Mouse (Mus musculus): Measurements from ENCODE around the gene Nrbf2.

Nrbf2 gene

DNA sequence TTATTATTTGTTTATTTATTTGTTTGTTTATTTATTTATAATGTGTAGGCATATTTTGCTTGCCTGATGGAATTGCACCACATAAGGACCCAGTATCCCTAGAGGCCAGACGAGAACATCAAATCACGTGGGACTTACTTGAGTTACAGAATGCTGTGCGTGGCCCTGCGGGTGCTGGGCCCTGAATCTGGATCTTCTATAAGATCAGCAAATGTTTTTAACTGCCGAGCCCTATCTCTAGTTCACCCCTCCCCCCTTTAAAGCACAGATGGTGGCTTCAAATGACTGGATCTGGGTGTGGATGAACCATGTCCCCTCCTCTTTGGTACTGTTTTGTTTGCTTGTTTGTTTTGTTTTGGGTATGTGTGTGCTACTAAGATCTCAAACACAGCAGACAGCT is 10.2 kb upstream of the Nrbf2 start:
- in situ Hi-C loops (cut with MboI, MseI): no loop called here

- in situ Hi-C loops (cut with MboI, MseI): no loop called here
Measured at GRCm38 (mm10) chr10:67291087-67291486, 6.0 kb upstream of the Nrbf2 start.

DNA sequence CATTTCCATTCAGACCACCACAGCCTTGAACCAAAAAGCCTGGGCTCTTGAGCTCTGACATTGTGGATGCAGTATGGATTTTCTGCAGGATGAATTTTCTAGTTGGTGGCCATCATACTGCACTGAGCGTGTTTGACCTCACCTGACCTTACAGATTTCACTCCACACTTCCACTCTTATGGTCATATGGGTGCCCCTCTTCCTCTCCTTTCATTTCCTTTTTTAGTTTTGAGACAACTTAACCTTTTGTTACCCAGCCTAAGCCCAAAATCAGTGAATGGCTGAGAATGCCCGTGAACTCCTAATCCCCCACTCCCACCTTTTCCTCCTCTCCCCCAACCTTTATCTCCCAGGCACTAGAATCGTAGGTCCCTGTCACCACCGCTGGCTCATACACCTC is 5.5 kb upstream of the Nrbf2 start:
- in situ Hi-C loops (cut with MboI, MseI): no loop called here

GRCm38 (mm10) chr10:67287877-67288276 is 2.8 kb upstream of the Nrbf2 start:
- in situ Hi-C loops (cut with MboI, MseI): no loop called here

DNA sequence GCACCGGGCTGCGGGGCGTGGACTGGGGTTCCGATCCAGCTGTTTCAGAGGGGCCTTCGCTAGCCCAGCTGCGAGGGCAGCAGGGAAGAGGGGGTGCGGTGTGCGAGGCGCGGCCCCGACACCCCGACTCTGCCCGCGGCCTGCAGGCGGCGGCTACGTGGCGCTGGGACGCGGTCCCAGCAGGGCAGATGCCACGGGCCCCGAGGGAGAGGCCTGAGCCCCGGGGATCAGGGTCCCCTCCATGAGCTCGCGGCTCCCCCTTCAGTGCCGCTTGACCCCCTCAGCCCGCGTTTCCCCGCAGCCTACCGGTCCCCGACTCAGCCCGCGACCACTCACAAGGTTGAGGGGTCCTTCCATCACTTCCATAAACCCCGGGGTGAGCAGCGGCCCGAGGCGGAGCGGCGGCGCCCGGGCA is 337 bp downstream of the Nrbf2 start:
- in situ Hi-C loops (cut with MboI, MseI): no loop called here

DNA sequence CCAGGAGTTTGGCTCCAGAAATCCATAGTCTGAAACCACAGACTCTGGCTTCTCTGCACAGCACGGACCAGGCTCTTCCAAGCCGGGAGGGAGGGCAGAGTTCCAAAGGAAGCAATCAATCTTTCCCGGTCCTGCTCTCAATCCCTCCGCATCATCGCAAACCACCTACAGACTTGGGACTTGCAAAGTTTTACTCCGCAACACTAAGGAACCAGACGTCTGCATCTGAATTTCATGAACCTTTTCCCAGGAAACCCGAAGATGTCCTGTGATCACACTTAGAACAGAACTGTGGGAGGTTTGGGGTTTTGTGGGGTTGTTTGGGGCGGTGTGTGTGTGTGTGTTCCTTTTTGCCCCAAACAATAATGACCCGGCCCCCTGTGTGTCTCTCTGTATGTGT is 794 bp downstream of the Nrbf2 start:
- in situ Hi-C loops (cut with MboI, MseI): no loop called here

DNA sequence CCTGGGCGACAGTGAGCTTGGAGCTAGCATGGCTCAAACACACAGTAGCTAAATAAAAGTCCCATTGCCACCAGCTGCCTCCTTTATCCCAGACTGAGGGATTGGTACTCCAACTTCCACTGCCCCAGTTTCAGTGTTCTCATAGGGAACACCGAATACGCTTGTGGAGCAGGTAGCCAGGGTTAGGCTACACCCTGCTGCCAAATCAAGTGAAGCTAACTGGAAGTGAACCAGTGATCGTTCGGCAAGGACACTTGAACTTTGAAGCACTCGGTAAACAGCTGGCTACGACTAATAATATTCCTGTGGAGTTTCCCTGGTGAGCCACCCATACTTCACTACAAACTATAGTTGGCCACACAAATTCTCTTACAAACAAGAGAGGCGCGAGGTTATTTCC is 1.6 kb downstream of the Nrbf2 start:
- in situ Hi-C loops (cut with MboI, MseI): no loop called here

- in situ Hi-C loops (cut with MboI, MseI): no loop called here
Measured at GRCm38 (mm10) chr10:67282531-67282930, 2.6 kb downstream of the Nrbf2 start.

DNA sequence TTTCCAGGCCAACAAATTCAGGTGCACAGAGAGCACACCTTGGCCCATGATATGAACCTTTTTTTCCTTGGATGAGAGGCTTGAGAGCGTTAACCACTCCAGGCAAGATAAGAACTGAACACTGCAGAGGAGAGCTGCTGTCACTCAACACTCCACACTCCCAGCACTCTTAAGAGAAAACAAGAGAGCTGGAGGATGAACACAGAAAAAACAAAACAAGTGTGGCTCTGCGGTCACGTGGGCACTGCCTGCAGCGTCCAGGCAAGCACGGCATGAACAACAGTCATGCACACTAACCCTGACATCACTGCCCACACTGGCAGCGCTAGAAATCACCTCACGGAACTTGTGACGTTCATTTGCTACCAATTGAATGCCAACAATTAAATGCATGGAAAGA is 3.3 kb downstream of the Nrbf2 start:
- in situ Hi-C loops (cut with MboI, MseI): no loop called here

DNA sequence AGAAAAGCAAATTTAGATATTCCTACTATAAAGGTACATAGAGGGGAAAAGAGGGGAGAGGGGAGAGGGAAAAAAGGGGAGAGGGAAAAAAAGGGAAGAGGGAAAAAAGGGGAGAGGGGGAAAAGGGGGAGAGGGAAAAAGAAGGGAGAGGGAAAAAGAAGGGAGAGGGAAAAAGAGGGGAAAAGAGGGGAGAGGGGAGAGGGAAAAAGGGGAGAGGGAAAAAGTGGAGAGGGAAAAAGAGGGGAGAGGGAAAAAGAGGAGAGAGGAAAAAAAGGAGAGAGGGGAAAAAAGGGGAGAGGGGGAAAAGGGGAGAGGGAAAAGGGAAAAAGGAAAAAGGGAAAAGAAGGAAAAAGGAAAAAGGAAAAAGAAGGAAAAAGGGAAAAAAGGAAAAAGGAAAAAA is 9.2 kb downstream of the Nrbf2 start:
- in situ Hi-C loops (cut with MboI, MseI): no loop called here

DNA sequence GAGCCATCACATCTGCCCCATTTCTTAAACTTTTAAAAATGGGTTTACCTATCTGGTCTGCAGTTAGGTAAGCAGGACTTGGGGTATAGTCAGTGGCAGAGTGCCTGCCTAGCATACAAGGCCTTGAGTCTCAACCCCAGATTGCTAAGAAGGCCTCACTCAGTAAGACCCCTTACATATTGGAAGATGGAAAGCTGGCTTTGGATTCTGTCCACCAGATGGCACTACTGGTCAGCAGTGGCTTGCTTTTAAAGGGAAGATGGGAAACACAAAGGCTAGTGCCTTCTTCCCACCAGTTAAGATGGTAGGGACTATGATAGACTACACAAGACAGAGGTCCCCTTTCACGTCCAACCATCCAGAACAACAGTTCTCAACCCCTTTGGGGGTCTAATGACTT is 20.3 kb downstream of the Nrbf2 start:
- in situ Hi-C loops (cut with MboI, MseI): no loop called here

- in situ Hi-C loops (cut with MboI, MseI): no loop called here
Measured at GRCm38 (mm10) chr10:67253115-67253514, 32.0 kb downstream of the Nrbf2 start.

DNA sequence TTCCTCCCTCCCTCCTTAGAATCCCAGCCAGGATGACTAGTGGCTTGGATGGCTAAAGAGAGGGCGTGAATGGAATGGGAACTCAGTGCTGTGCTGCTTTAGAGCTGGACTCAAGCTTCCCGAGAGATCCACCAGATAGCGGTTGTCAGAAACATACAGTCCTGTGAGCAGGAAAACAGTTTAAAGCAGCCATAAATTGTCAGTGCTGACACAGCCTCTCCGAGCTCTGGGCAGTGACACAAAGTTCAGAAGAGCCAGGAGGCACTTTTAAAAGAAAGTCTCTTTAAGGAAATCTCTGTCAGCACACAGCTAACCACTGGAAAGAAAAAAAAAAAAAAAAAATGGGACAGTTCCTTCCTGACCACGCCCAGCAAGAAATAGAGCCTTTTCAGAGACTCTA is 32.8 kb downstream of the Nrbf2 start:
- in situ Hi-C loops (cut with MboI, MseI): no loop called here

DNA sequence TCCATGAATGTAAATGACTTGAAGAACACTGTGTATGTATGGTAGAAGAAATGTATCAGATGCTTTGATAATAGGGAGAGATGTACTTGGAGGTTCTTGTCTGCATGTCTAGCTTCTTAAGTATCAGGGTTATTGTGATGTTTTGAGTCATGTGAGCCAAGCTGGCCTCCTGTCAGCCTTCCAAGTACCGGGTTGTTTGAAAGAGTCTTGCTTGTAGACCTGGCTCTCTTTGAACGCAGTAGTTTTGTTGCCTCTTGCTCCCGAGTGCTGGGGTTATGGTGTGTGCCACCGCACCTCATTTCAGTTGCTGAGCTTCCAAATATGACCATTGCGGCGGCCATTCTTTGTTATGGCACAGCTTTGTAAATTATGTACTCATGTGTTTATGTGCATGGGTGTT is 34.3 kb downstream of the Nrbf2 start:
- in situ Hi-C loops (cut with MboI, MseI): no loop called here

DNA sequence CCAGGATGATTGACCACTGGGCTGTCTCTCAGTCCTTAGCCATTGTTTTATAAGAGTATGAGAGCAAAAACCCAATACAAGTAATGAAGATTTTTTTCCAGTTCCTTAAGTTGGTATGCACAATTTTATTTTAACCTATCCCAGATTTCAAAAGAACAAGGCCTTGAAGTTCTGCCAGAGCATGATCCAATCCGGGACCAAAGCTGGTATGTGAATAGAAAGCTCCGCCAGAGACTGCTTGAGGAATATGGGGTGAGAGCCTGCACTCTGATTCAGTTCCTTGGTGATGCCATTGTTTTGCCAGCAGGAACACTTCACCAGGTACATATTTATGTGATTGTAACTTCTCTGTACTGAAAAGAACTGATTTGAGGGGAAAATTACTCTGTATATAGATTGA is 35.6 kb downstream of the Nrbf2 start:
- in situ Hi-C loops (cut with MboI, MseI): no loop called here

DNA sequence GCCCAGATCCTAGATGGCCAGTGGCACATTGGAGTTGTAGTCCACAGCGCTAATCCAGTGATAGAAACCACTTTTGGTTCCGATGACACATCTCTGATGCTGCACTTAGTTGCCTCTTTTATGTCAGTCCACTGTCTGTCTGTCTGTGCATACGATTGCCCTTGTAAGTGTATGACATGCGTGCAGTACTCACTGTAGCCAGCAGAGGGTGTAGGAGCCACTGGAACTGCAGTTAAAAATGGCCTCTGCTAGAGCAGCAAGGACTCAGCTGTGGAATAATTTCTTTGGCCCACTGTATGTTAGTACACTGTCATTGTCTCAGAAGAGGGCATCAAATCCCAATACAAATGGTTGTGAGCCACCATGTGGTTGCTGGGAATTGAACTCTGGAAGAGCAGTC is 38.0 kb downstream of the Nrbf2 start:
- in situ Hi-C loops (cut with MboI, MseI): no loop called here

- in situ Hi-C loops (cut with MboI, MseI): no loop called here
Measured at GRCm38 (mm10) chr10:67230439-67230838, 54.7 kb downstream of the Nrbf2 start.

GRCm38 (mm10) chr10:67226543-67226942 is 58.6 kb downstream of the Nrbf2 start:
- in situ Hi-C loops (cut with MboI, MseI): no loop called here

- in situ Hi-C loops (cut with MboI, MseI): no loop called here
Measured at GRCm38 (mm10) chr10:67226109-67226508, 59.0 kb downstream of the Nrbf2 start.

- in situ Hi-C loops (cut with MboI, MseI): no loop called here
Measured at GRCm38 (mm10) chr10:67225528-67225927, 59.6 kb downstream of the Nrbf2 start.

- in situ Hi-C loops (cut with MboI, MseI): no loop called here
Measured at GRCm38 (mm10) chr10:67223942-67224341, 61.2 kb downstream of the Nrbf2 start.

DNA sequence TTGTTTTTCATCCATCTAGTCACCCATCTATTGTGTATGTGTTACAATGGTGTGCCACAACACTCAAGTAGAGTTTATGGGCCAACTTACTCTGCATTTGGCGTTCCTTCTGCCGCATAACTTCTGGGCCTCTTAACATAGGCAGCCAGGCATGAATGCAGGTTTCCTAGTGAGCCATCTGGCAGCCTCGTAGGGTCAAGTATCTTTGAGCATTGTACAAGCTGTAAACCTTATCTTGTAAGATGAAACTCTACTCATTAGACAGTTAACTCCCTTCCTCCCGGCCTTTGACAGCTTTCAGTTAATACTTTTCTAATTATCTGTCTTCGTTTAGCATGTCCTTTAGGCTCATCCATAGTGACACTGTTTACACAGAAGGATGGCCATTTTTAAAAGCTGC is 63.8 kb downstream of the Nrbf2 start:
- in situ Hi-C loops (cut with MboI, MseI): no loop called here

DNA sequence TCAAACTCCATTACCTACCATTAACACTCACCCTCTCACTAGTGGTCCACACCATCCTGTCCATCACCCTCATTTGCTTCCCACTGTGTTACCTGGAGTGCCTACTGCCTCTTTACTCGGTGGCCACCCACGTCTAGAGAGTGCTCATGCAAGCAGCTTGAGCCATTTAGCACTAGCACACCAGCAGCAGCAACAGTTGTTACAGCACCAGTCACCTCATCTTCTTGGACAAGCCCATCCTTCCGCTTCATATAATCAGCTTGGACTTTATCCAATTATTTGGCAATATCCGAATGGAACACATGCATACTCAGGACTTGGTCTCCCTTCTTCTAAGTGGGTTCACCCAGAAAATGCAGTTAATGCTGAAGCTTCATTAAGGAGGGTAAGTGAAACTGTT is 64.9 kb downstream of the Nrbf2 start:
- in situ Hi-C loops (cut with MboI, MseI): no loop called here

- in situ Hi-C loops (cut with MboI, MseI): no loop called here
Measured at GRCm38 (mm10) chr10:67218873-67219565, 66.1 kb downstream of the Nrbf2 start.
